Comparison of ENCODE assay signal across 9 mouse cellular contexts in genomic region chr11:59885217-59885986, GRCm38 (mm10). TPM values are rescaled to one million over a fixed set of nuclear protein-coding genes. Genes with fewer than 3 reads are reported as not detected.
DNase-seq lines count a peak whose midpoint lies in the region; ATAC-seq and TF ChIP-seq lines count a peak whose summit lies in the region.
"Had no signal": no experiment of that assay in that cellular context is flagged by ENCODE, and none has a peak within 500 bp of the region (broad histone marks: within the 10 kb centered on the region; RNA-seq: fewer than 3 reads in every experiment).

No protein-coding gene starts in this region.

- no peaks in the 10 kb centered on the region for H3K4me1 ChIP-seq in midbrain, embryonic 11.5 days (ENCODE audit: control insufficient read depth, insufficient read depth, low read length)
- peaks cover 4% of the 10 kb centered on the region; the same call in 1 of the 2 replicates for H3K4me1 ChIP-seq in midbrain, embryonic 13.5 days (replicated peaks)
- no peaks in the 10 kb centered on the region for H3K4me1 ChIP-seq in hindbrain, embryonic 14.5 days (replicated peaks; ENCODE audit: control insufficient read depth, insufficient read depth, low read length)
- H3K4me1 ChIP-seq in liver, embryonic 14.5 days (replicated peaks; ENCODE audit: control insufficient read depth in 2 of 2, insufficient read depth in 2 of 2, low read length in 1 of 2): peaks cover 2 to 11% of the 10 kb centered on the region in 2 experiments; a peak in 3 of 4 replicates
- H3K4me1 ChIP-seq in stomach, postnatal 0 days (replicated peaks; ENCODE audit: control insufficient read depth, insufficient read depth): no peaks in the 10 kb centered on the region

- no peaks in the 10 kb centered on the region for H3K9me3 ChIP-seq in midbrain, embryonic 11.5 days (ENCODE audit: control insufficient read depth, low read length)
- H3K9me3 ChIP-seq in midbrain, embryonic 13.5 days: no peaks in the 10 kb centered on the region
- no peaks in the 10 kb centered on the region for H3K9me3 ChIP-seq in hindbrain, embryonic 14.5 days (ENCODE audit: control insufficient read depth, low read length)
- H3K9me3 ChIP-seq in liver, embryonic 14.5 days (ENCODE audit: control insufficient read depth, low read length): no peaks in the 10 kb centered on the region
- no peaks in the 10 kb centered on the region for H3K9me3 ChIP-seq in stomach, postnatal 0 days (ENCODE audit: control insufficient read depth, low read length)

- 67% methylated on average over 17 of the region's 17 CpGs for WGBS in midbrain, embryonic 11.5 days
- 74% methylated on average over 17 of the region's 17 CpGs for WGBS in midbrain, embryonic 13.5 days
- WGBS in hindbrain, embryonic 14.5 days: 71% methylated on average over 17 of the region's 17 CpGs
- WGBS in liver, embryonic 14.5 days (ENCODE audit: insufficient replicate concordance): 19% methylated on average over 17 of the region's 17 CpGs
- WGBS in stomach, postnatal 0 days: 50% methylated on average over 17 of the region's 17 CpGs

- DNase-seq in midbrain, embryonic 11.5 days (ENCODE audit: low spot score, missing footprints): no peak
- DNase-seq in embryo, embryonic 10.5 days (ENCODE audit: low spot score): peak; percentile 42
- no peak for DNase-seq in hindbrain, embryonic 14.5 days (ENCODE audit: low spot score)
- peak; percentile 6 to 23 (median 10) for DNase-seq in liver, embryonic 14.5 days (ENCODE audit: low read depth in 3 of 3, low spot score in 3 of 3)
- DNase-seq in stomach, postnatal 0 days (ENCODE audit: low spot score): no peak
- no peak for DNase-seq in right cerebral cortex, adult 2 months (ENCODE audit: low spot score in 2 of 2)
- DNase-seq in cerebellum, postnatal 14 days: no peak

- no peak overlapping the region for H3K4me3 ChIP-seq in midbrain, embryonic 11.5 days (ENCODE audit: low read depth, low read length)
- H3K4me3 ChIP-seq in midbrain, embryonic 13.5 days (replicated peaks): no peak overlapping the region
- H3K4me3 ChIP-seq in hindbrain, embryonic 14.5 days (replicated peaks; ENCODE audit: low read length): no peak overlapping the region
- no peak overlapping the region for H3K4me3 ChIP-seq in liver, embryonic 14.5 days (ENCODE audit: insufficient read depth in 1 of 2, low read depth in 2 of 2, low read length in 2 of 2)
- H3K4me3 ChIP-seq in stomach, postnatal 0 days (ENCODE audit: low read depth, low read length): no peak overlapping the region

- H3K4me2 ChIP-seq in midbrain, embryonic 11.5 days: no peak overlapping the region
- no peak overlapping the region for H3K4me2 ChIP-seq in midbrain, embryonic 13.5 days (replicated peaks)
- no peak overlapping the region for H3K4me2 ChIP-seq in hindbrain, embryonic 14.5 days (replicated peaks)
- no peak overlapping the region for H3K4me2 ChIP-seq in liver, embryonic 14.5 days (ENCODE audit: low read depth)
- no peak overlapping the region for H3K4me2 ChIP-seq in stomach, postnatal 0 days (replicated peaks; ENCODE audit: low read depth)

- TF ChIP-seq EP300 in liver, embryonic 14.5 days (IDR thresholded peaks at IDR 0.05; ENCODE audit: low read depth): no peak
- no peak for TF ChIP-seq EP300 in stomach, postnatal 0 days (optimal IDR thresholded peaks at IDR 0.05)

- H3K9ac ChIP-seq in midbrain, embryonic 11.5 days (ENCODE audit: low read length): no peak overlapping the region
- H3K9ac ChIP-seq in midbrain, embryonic 13.5 days (replicated peaks): no peak overlapping the region
- no peak overlapping the region for H3K9ac ChIP-seq in hindbrain, embryonic 14.5 days
- no peak overlapping the region for H3K9ac ChIP-seq in liver, embryonic 14.5 days (replicated peaks)
- H3K9ac ChIP-seq in stomach, postnatal 0 days (ENCODE audit: low read length): no peak overlapping the region

- H3K27ac ChIP-seq in midbrain, embryonic 11.5 days (ENCODE audit: low read depth, low read length): peak overlapping the region; percentile 22; the same call in 1 of the 2 replicates
- H3K27ac ChIP-seq in midbrain, embryonic 13.5 days: no peak overlapping the region
- H3K27ac ChIP-seq in hindbrain, embryonic 14.5 days: 0 out of 2 replicates have a peak overlapping the region, but pooled peaks have one; percentile 14
- H3K27ac ChIP-seq in liver, embryonic 14.5 days: no peak overlapping the region
- H3K27ac ChIP-seq in stomach, postnatal 0 days (replicated peaks): peak overlapping the region; percentile 5; the same call in 1 of the 2 replicates
- H3K27ac ChIP-seq: macrophage had no signal

- no peak for ATAC-seq in midbrain, embryonic 11.5 days (ENCODE audit: low FRiP score)
- no peak for ATAC-seq in midbrain, embryonic 13.5 days
- no peak for ATAC-seq in hindbrain, embryonic 14.5 days (ENCODE audit: low FRiP score)
- ATAC-seq in liver, embryonic 14.5 days (ENCODE audit: insufficient read depth): peak; percentile 56; the same call in 1 of the 2 replicates
- peak; percentile 41; the same call in 1 of the 2 replicates for ATAC-seq in stomach, postnatal 0 days (ENCODE audit: low FRiP score, low TSS enrichment)

- H3K36me3 ChIP-seq in midbrain, embryonic 11.5 days (ENCODE audit: control insufficient read depth, insufficient read depth, low read length): no peaks in the 10 kb centered on the region
- H3K36me3 ChIP-seq in midbrain, embryonic 13.5 days: no peaks in the 10 kb centered on the region
- H3K36me3 ChIP-seq in hindbrain, embryonic 14.5 days (replicated peaks; ENCODE audit: control insufficient read depth, insufficient read depth): no peaks in the 10 kb centered on the region
- no peaks in the 10 kb centered on the region for H3K36me3 ChIP-seq in liver, embryonic 14.5 days (replicated peaks; ENCODE audit: control insufficient read depth, insufficient read depth, low read depth)
- no peaks in the 10 kb centered on the region for H3K36me3 ChIP-seq in stomach, postnatal 0 days (ENCODE audit: control insufficient read depth, insufficient read depth, low read length)

- 0 out of 2 replicates have a peak, but pooled peaks have one; percentile 10 for TF ChIP-seq CTCF in liver, embryonic 14.5 days (IDR thresholded peaks at IDR 0.05; ENCODE audit: low read depth)
- peak; percentile 57 for TF ChIP-seq CTCF in stomach, postnatal 0 days (IDR thresholded peaks at IDR 0.05; ENCODE audit: low read depth)

- H3K27me3 ChIP-seq in midbrain, embryonic 11.5 days (ENCODE audit: control insufficient read depth, insufficient read depth, low read length): no peaks in the 10 kb centered on the region
- H3K27me3 ChIP-seq in midbrain, embryonic 13.5 days: no peaks in the 10 kb centered on the region
- no peaks in the 10 kb centered on the region for H3K27me3 ChIP-seq in hindbrain, embryonic 14.5 days (ENCODE audit: control insufficient read depth, insufficient read depth, low read length)
- no peaks in the 10 kb centered on the region for H3K27me3 ChIP-seq in liver, embryonic 14.5 days (ENCODE audit: control insufficient read depth, insufficient read depth, low read length)
- H3K27me3 ChIP-seq in stomach, postnatal 0 days (ENCODE audit: control insufficient read depth, insufficient read depth, low read length): no peaks in the 10 kb centered on the region

RNA-seq across cellular contexts. Expression of gene Cops3, which starts 45.8 kb away (rescaled TPM):
- 252 and 256 TPM in 2 replicates for polyA plus RNA-seq in midbrain, embryonic 11.5 days (2014; fragmentation: Nextera tagmentation; extraction: Ambion mirVana)
- polyA plus RNA-seq in midbrain, embryonic 13.5 days (2015; fragmentation: Nextera tagmentation; extraction: Ambion mirVana): 218 and 223 TPM in 2 replicates
- 198 and 199 TPM in 2 replicates for polyA plus RNA-seq in hindbrain, embryonic 14.5 days (2014; fragmentation: Nextera tagmentation; extraction: Ambion mirVana)
- polyA plus RNA-seq in liver, embryonic 14.5 days (2012; rRNA removed): 26.2 and 33.5 TPM in 2 replicates
- polyA plus RNA-seq in liver, embryonic 14.5 days (2014; fragmentation: Nextera tagmentation; extraction: Ambion mirVana): 108 and 112 TPM in 2 replicates
- polyA plus RNA-seq in stomach, postnatal 0 days (2015; fragmentation: Nextera tagmentation; extraction: Ambion mirVana): 90.8 and 92.8 TPM in 2 replicates

RNA-seq across cellular contexts. Expression of gene Nt5m, which starts 46.2 kb away (rescaled TPM):
- polyA plus RNA-seq in midbrain, embryonic 11.5 days (2014; fragmentation: Nextera tagmentation; extraction: Ambion mirVana): 38.8 and 40.4 TPM in 2 replicates
- 58.6 and 60.5 TPM in 2 replicates for polyA plus RNA-seq in midbrain, embryonic 13.5 days (2015; fragmentation: Nextera tagmentation; extraction: Ambion mirVana)
- polyA plus RNA-seq in hindbrain, embryonic 14.5 days (2014; fragmentation: Nextera tagmentation; extraction: Ambion mirVana): 70.0 and 70.1 TPM in 2 replicates
- polyA plus RNA-seq in liver, embryonic 14.5 days (2012; rRNA removed): 8.5 and 8.9 TPM in 2 replicates
- 10.0 and 10.6 TPM in 2 replicates for polyA plus RNA-seq in liver, embryonic 14.5 days (2014; fragmentation: Nextera tagmentation; extraction: Ambion mirVana)
- 21.9 and 23.4 TPM in 2 replicates for polyA plus RNA-seq in stomach, postnatal 0 days (2015; fragmentation: Nextera tagmentation; extraction: Ambion mirVana)

Comparison
In these comparisons a context has a peak if more than half of its experiments do, and no peak if none do; other contexts are left out.
1. H3K27ac ChIP-seq: peak in midbrain, embryonic 11.5 days (single experiment), hindbrain, embryonic 14.5 days (single experiment) and stomach, postnatal 0 days (single experiment); none in midbrain, embryonic 13.5 days (single experiment) and liver, embryonic 14.5 days (single experiment).
2. ATAC-seq: peak in liver, embryonic 14.5 days (single experiment) and stomach, postnatal 0 days (single experiment); none in midbrain, embryonic 11.5 days (single experiment), midbrain, embryonic 13.5 days (single experiment) and hindbrain, embryonic 14.5 days (single experiment).
3. DNase-seq: peak in embryo, embryonic 10.5 days (single experiment) and liver, embryonic 14.5 days (3 of 3); none in midbrain, embryonic 11.5 days (single experiment), hindbrain, embryonic 14.5 days (single experiment), stomach, postnatal 0 days (single experiment), right cerebral cortex, adult 2 months (0 of 2) and cerebellum, postnatal 14 days (0 of 2).